Mouse (Mus musculus) heart, embryonic 16.5 days (tissue): ENCODE measurements around the gene Dynll1. TPM values are rescaled to one million over a fixed set of nuclear protein-coding genes. Genes with fewer than 3 reads are reported as not detected.

Source experiments
- ATAC-seq: fragments of 200-750 bp; cut with Nextera tagmentation; replicated peaks from 2 replicates; pipeline ENCODE4 v1.8.0; 2017; ENCODE audit warnings: moderate number of reproducible peaks; ENCODE audit not compliant: insufficient read depth, low FRiP score; ENCODE audit errors: extremely low read depth
- H3K27ac ChIP-seq: fragments of 300-500 bp; sonication (generic); 2 replicates; pipeline ENCODE4 v1.5.1; 2014; ENCODE audit warnings: mild to moderate bottlenecking, low read length, control low read depth, moderate library complexity
- H3K27me3 ChIP-seq: fragments of 300-500 bp; sonication (generic); 2 replicates; pipeline ENCODE4 v1.6.1; 2014; ENCODE audit warnings: low read length, mixed read lengths; ENCODE audit not compliant: control insufficient read depth, insufficient read depth
- H3K36me3 ChIP-seq: fragments of 300-500 bp; sonication (generic); 2 replicates; pipeline ENCODE4 v1.6.1; 2014; ENCODE audit not compliant: control insufficient read depth, insufficient read depth
- H3K4me1 ChIP-seq: fragments of 300-500 bp; sonication (generic); 2 replicates; pipeline ENCODE4 v1.6.1; 2014; ENCODE audit warnings: low read length, mixed read lengths; ENCODE audit not compliant: control insufficient read depth, insufficient read depth
- H3K4me2 ChIP-seq: fragments of 300-500 bp; sonication (generic); 2 replicates; pipeline ENCODE4 v1.6.1; 2014; ENCODE audit warnings: low read depth, mild to moderate bottlenecking, control low read depth, low read length
- H3K4me3 ChIP-seq: fragments of 300-500 bp; sonication (generic); 2 replicates; pipeline ENCODE4 v1.5.1; 2014; ENCODE audit warnings: mild to moderate bottlenecking, control low read depth, low read length
- H3K9ac ChIP-seq: fragments of 300-500 bp; sonication (generic); 2 replicates; pipeline ENCODE4 v1.6.1; 2014; ENCODE audit warnings: low read length, control low read depth
- H3K9me3 ChIP-seq: fragments of 300-500 bp; sonication (generic); replicated peaks from 2 replicates; pipeline ENCODE4 v1.6.1; 2016; ENCODE audit warnings: low read length; ENCODE audit not compliant: control insufficient read depth
- WGBS: fragments of 180-500 bp; shearing (Covaris S2); extraction: QIAGEN DNeasy Blood & Tissue Kit; methylation state at CpG from one replicate; pipeline ENCODE4 v1.1.7; 2014; 5-methylcytosine and 5-hydroxymethylcytosine counted together
- polyA plus RNA-seq: library from polyadenylated mRNA; unstranded; fragments of >200 nt; fragmentation: Nextera tagmentation; extraction: Ambion mirVana; gene quantifications from 2 replicates; pipeline ENCODE4 v1.2.1, GENCODE M21; 2015

Gene Dynll1
- polyA plus RNA-seq = 1,055 and 1,099 TPM in 2 replicates

DNA sequence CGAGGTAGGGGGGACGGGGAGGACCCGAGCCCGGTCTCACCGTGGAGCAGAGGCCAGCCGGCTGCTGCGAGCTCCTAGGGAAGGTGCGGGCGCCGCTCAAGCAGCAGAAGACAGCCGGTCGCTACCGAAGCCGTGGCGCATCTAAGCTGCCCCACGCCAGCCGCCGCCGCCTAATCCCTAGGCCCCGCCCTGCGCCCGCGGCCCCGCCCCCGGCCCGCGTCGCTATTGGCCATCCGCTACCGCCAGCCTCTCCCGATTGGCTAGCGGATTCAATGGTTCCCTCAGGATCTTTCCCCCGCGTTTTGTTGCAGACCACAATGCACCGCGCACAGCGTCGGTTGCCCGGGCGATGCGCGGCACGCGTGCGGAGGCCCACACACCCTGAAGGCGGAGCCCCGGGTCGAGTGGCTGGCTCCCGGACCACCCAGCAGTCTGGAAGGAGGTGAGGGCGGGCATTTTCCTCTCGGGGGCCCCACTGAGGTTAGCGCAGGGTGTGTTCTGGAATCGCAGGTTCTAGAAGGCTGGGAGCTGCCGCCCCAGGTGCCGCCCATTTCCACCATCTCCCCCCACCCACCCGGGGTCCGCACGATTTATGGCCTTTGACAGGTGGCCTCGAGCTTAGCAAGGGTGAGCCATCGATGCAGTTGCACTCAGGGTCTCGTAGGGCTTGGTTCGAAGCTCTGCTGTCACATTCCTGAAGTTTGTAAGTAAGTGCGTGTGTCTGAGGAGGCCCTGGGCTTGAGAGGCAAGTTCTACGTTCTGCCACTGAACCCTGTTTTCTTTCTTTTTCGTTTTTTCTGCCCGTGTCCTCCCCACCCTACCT, at the start of gene Dynll1:
Gene Dynll1, minus strand, starts transcription at position 208 of the 823 bp plus-strand sequence.
- WGBS = under 1% methylated on average over 66 of the region's 66 CpGs

DNA sequence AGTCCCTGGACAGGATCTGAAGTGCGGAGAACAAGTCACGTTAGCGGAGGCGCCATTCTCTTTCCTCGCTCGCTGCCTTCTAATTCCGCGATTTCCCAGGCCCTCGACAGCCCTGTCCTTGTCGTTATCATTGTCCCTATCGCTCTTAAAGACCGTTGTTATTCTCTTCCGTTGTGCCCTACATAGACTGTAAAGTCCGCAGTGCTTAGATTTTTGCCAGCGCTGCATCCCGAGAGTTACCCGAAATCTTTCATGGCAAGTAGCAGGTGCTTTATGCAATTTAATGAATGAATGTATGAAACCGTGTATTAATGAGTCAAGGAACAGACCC, 48.4 kb upstream of the Dynll1 start:
- Histone ChIP-seq H3K27me3 (no peaks in the 10 kb centered on the region), H3K9ac (peak overlapping the region; percentile 79), H3K36me3 (peaks cover 20% of the 10 kb centered on the region), H3K4me3 (peak overlapping the region; percentile 68), H3K4me1 (peaks cover 9% of the 10 kb centered on the region), H3K9me3 (no peaks in the 10 kb centered on the region), H3K4me2 (peak overlapping the region; percentile 82), H3K27ac (peak overlapping the region; percentile 79)
- WGBS = under 1% methylated on average over 18 of the region's 18 CpGs
- peak; percentile 5; the same call in 1 of the 2 replicates for ATAC-seq

More for the DNA sequence above, at the start of gene Dynll1:
- H3K9ac ChIP-seq = peak within 1 kb of the TSS; percentile 90
- peaks cover 25% of the 10 kb centered on the region for H3K36me3 ChIP-seq
- peak within 1 kb of the TSS; percentile 92 for H3K27ac ChIP-seq
- H3K4me1 ChIP-seq = peaks cover 24% of the 10 kb centered on the region
- no peaks in the 10 kb centered on the region for H3K27me3 ChIP-seq
- H3K4me3 ChIP-seq = peak within 1 kb of the TSS; percentile 88
- H3K4me2 ChIP-seq = peak within 1 kb of the TSS; percentile 93
- no peaks in the 10 kb centered on the region for H3K9me3 ChIP-seq
- peak; percentile 97 for ATAC-seq

DNA sequence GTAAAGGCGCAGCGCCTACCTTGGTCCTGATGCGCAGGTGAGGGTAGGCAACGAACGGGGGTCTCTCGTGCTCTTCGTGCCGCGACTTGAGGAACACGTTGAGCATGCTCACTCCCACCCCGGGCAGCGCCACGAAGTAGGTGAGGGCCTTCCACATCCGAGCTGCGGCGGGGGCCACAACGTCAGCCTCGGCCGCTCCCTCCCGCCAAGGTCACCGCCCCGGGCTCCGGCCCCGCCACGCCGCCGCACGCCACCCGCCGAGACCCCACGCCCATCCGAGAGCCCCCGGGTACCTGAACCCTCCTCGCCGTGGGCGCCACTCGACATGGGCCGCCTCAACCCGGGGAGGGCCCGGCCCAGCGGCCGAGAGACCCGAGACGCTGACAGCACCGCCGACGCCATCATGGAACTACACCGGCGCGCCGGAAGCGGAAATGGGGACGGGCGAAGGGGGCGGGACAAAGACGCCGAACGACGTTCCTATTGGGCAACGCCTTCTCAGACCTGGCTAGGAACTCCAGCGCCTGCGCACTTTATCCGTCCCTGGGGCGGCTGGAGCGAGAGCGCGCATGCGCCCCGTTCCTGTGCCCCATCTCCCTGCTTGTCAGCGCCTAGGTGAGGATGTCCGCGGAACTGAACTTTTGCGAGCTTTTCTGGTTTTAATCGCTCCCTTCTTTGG, 47.9 kb upstream of the Dynll1 start, which contains the start of gene Cox6a1:
Gene Cox6a1, minus strand, starts transcription at position 436 of the 679 bp plus-strand sequence.
- peaks cover 9% of the 10 kb centered on the region for H3K4me1 ChIP-seq
- no peaks in the 10 kb centered on the region for H3K27me3 ChIP-seq
- no peaks in the 10 kb centered on the region for H3K9me3 ChIP-seq
- peak; percentile 95 for ATAC-seq
- under 1% methylated on average over 71 of the region's 74 CpGs for WGBS
- peak within 1 kb of the TSS; percentile 95 for H3K9ac ChIP-seq
- peak within 1 kb of the TSS; percentile 82 for H3K4me2 ChIP-seq
- H3K36me3 ChIP-seq = peaks cover 25% of the 10 kb centered on the region
- peak within 1 kb of the TSS; percentile 83 for H3K27ac ChIP-seq
- H3K4me3 ChIP-seq = peak within 1 kb of the TSS; percentile 68

DNA sequence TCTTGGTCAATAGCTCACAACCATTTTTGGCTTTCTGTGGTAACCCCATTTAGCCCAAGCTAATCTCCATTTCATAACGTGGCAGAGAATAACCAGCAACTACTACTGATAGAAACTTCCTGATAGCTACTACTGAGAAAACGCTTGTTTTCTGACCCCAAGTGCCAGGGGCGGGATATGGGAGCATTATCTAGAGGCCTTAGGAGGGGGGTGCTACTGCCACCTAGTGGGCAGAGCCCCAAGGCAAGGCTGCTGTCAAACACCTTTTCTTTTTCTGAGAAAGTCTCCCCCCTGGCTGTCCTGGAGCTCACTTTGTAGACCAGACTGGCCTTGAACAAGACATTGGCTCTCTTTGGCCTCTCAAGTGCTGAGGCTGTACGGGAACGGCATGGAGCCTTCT, 46.8 kb upstream of the Dynll1 start:
- Histone ChIP-seq H3K27ac (peak overlapping the region; percentile 83), H3K27me3 (no peaks in the 10 kb centered on the region), H3K36me3 (peaks cover 35% of the 10 kb centered on the region), H3K4me3 (peak overlapping the region; percentile 68), H3K9me3 (no peaks in the 10 kb centered on the region), H3K9ac (peak overlapping the region; percentile 95), H3K4me2 (peak overlapping the region; percentile 76), H3K4me1 (peaks cover 9% of the 10 kb centered on the region)
- 2% methylated on average over 5 of the region's 5 CpGs for WGBS
- peak; percentile 51; the same call in 1 of the 2 replicates for ATAC-seq

DNA sequence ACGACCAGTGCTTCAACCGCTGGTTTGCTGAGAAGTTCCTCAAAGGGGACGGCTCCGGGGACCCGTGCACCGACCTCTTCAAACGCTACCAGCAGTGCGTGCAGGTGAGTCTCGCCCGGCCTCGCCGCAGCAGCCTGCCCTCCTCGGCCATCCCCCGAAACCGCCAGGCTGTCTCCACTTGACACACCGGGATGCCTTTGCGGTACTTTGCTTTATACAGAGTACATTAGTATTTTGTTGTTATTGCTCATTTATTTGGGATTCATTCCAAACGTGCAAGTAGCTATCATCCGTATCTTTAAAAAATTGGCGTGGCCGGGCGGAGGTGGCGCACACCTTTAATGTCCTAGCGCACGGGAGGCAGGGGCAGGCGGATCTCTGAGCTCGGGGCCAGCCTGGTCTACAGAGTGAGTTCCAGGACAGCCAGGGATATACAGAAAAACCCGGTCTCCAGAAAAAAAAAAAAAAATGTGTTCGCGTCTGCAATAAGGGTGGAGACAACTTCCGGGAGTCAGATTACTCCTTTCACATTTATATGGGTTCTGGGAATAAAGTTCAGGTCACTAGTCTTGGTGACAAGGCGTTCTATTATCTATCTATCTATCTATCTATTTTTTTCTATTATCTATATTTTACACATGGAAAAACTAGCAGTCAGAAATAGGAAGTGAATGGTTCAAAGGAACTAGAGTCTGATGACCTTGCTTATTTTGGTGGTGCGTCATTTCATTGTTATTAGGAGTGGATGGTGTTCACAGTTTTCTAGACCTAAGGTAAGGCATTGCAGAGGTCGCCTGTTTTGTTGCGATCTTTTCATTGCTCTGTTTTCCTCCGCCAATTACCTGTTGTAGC, 40.7 kb upstream of the Dynll1 start:
- Histone ChIP-seq H3K9ac (peak overlapping the region; percentile 96), H3K4me1 (peaks cover 16% of the 10 kb centered on the region), H3K27me3 (no peaks in the 10 kb centered on the region), H3K9me3 (no peaks in the 10 kb centered on the region), H3K4me3 (peak overlapping the region; percentile 95), H3K36me3 (peaks cover 35% of the 10 kb centered on the region), H3K27ac (peak overlapping the region; percentile 77), H3K4me2 (peak overlapping the region; percentile 86)
- WGBS = 8% methylated on average over 36 of the region's 36 CpGs
- ATAC-seq = peak; percentile 49

DNA sequence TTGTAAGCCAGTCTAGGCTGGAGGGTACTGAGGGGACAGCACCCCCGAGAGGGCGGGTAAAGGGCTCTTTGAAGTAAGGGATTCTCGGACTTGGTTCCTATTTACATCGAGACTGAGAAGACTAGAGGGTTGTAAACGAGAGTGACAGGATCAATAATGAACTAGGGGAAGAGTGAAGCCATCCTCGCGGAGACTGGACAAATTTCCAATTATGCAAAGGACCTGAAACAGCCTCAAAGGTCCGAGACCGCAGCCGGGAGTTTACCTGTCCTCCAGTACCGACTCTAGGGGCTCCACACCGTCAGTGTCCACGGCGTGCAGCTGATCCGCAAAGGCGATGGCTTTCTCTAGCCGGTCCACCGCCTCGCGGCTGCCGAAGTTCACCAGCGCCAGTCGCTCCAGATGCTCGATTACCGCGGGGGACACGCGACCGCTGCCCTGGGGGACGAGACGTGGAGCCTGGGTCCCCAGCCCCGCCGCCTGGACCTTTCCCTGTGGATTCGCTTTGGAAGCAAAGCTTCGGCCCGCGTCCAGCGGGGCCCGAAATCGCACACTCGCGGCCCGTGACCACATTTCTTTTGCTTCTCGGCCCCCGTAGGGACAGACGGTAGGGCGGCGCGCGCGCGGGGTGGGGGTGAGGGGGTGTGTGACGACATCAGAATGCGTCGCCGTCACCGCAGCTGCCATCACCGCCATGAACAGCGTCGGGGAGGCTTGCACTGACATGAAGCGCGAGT, 39.9 kb upstream of the Dynll1 start, which contains the start of the genes Gatc and Triap1:
Gene Gatc, minus strand, starts transcription at position 602 of the 737 bp plus-strand sequence.
Gene Triap1, plus strand, starts transcription at position 649 of the 737 bp plus-strand sequence.
- Histone ChIP-seq H3K9ac (peak within 1 kb of the TSS; percentile 96), H3K4me3 (peak within 1 kb of the TSS; percentile 95), H3K4me1 (peaks cover 16% of the 10 kb centered on the region), H3K27me3 (no peaks in the 10 kb centered on the region), H3K9me3 (no peaks in the 10 kb centered on the region), H3K27ac (peak within 1 kb of the TSS; percentile 77), H3K4me2 (peak within 1 kb of the TSS; percentile 86), H3K36me3 (peaks cover 30% of the 10 kb centered on the region)
- under 1% methylated on average over 62 of the region's 62 CpGs for WGBS
- ATAC-seq = peak; percentile 91

DNA sequence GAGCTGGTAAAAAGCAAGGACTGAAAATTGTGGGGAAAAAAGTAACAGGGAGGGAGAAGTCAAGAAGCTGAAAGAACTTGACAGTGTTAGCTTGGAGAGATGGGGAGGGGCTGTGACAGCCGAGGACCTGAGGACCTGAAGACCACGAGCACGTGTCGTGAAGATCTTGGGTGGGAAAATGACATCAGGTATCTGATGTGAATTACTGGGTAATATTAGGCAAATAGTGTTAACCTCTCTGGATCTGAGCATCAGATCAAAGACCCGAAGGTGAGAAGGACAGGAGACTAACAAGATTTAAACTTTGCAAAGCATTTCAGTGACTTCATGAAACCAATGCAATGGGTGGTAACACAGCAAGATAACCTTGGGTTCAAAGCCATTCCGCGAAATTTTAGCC, 39.2 kb upstream of the Dynll1 start:
- no peaks in the 10 kb centered on the region for H3K9me3 ChIP-seq
- H3K4me3 ChIP-seq = peak overlapping the region; percentile 95
- 16% methylated on average over 7 of the region's 7 CpGs for WGBS
- no peaks in the 10 kb centered on the region for H3K27me3 ChIP-seq
- ATAC-seq = no peak
- peaks cover 29% of the 10 kb centered on the region for H3K36me3 ChIP-seq
- H3K27ac ChIP-seq = no peak overlapping the region
- H3K4me2 ChIP-seq = peak overlapping the region; percentile 86
- peaks cover 16% of the 10 kb centered on the region for H3K4me1 ChIP-seq
- H3K9ac ChIP-seq = peak overlapping the region; percentile 96; the same call in 1 of the 2 replicates

DNA sequence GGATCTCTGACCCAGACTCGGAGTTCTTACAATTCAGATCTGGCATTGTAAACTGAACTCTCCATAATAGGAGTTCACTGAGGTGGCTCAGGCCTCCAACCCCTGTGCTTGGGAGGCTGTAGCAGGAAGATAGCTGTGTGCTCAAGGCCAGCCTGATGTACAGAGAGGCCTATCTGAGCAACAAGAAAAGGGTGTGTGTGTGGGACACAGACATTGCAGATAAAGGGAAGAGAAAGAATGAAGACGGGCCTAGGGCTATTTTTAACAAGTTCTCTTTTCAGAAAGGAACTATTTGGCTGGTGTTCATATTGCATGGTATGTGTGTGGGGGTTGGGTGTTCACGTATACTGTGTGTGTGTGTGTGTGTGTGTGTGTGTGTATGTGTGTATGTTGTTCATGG, 32.8 kb upstream of the Dynll1 start:
- Histone ChIP-seq H3K27me3 (no peaks in the 10 kb centered on the region), H3K4me1 (peaks cover 29% of the 10 kb centered on the region), H3K36me3 (peaks cover 37% of the 10 kb centered on the region), H3K9me3 (no peaks in the 10 kb centered on the region), H3K27ac (peak overlapping the region; percentile 65), H3K9ac (no peak overlapping the region), H3K4me3 (no peak overlapping the region), H3K4me2 (no peak overlapping the region)
- ATAC-seq = peak; percentile 35
- WGBS = 47% methylated on average over 3 of the region's 3 CpGs
